8 mouse cellular contexts compared by ENCODE assay signal in genomic region chr14:54780836-54781609, GRCm38 (mm10). TPM values are rescaled to one million over a fixed set of nuclear protein-coding genes. Genes with fewer than 3 reads are reported as not detected.
A peak's percentile ranks its signal among the peaks of the same experiment; 100 is the strongest.
DNase-seq lines count a peak whose midpoint lies in the region; ATAC-seq lines count a peak whose summit lies in the region.

No protein-coding gene starts in this region.

- peak overlapping the region; percentile 94 for H3K4me3 ChIP-seq in megakaryocyte, embryonic 14.5 days (replicated peaks)

- DNase-seq in layer of hippocampus, adult 11-12 months (ENCODE audit: low spot score): peak; percentile 68
- no peak for DNase-seq in layer of hippocampus, adult 9-10 months (ENCODE audit: low spot score)
- peak; percentile 70 for DNase-seq in gastrocnemius, postnatal 25 days
- peak; percentile 69 to 82 for DNase-seq in left cerebral cortex, postnatal 25 days (ENCODE audit: low spot score in 2 of 2)
- DNase-seq in right cerebral cortex, postnatal 36 days (ENCODE audit: low spot score in 2 of 2): peak; percentile 54 to 74

- H3K36me3 ChIP-seq in megakaryocyte, embryonic 14.5 days (replicated peaks; ENCODE audit: low read length): no peaks in the 10 kb centered on the region

- peaks cover 5% of the 10 kb centered on the region; the same call in 1 of the 2 replicates for H3K9me3 ChIP-seq in megakaryocyte, embryonic 14.5 days

- ATAC-seq in common myeloid progenitor, adult 5-6 weeks (replicated peaks; ENCODE audit: low read depth, poor library complexity, severe bottlenecking): peak; percentile 35; the same call in 1 of the 2 replicates
- ATAC-seq in inflammation-experienced regulatory T-cells, adult 6 months: peak; percentile 10

- H3K27me3 ChIP-seq in megakaryocyte, embryonic 14.5 days (replicated peaks): peaks cover 37% of the 10 kb centered on the region

- intact Hi-C loops in left cerebral cortex, postnatal 25 days (cut with DNase I): loop anchor here (1.0 to 2.0 kb wide), 2 partner anchors 52 to 67 kb away; no protein-coding TSS in a partner anchor

- peaks cover 26% of the 10 kb centered on the region for H3K4me1 ChIP-seq in megakaryocyte, embryonic 14.5 days

RNA-seq across cellular contexts. Expression of gene Slc7a8, which starts 0.7 kb away (rescaled TPM):
- 4.4 and 5.5 TPM in 2 replicates for total RNA-seq in common myeloid progenitor, adult 5-6 weeks (2017)
- 10 to 100 TPM; 12.3 to 13.0 TPM for total RNA-seq in gastrocnemius, postnatal 25 days (2021)
- polyA plus RNA-seq in inflammation-experienced regulatory T-cells, adult 6 months (2017; shearing (Covaris generic)): under 1 TPM in 2 of 3 experiments, not detected in 1; 0.20 to 0.29 TPM
- total RNA-seq in left cerebral cortex, postnatal 25 days (2021): 10 to 100 TPM; 53.9 to 60.2 TPM
- polyA plus RNA-seq in megakaryocyte, embryonic 14.5 days (2012; ENCODE audit: insufficient read depth, low replicate concordance): 4.4 and 13.9 TPM in 2 replicates

RNA-seq across cellular contexts. Expression of gene Rnf212b, which starts 32.9 kb away (rescaled TPM):
- not detected in 2 replicates for total RNA-seq in common myeloid progenitor, adult 5-6 weeks (2017)
- 1 to 10 TPM; 1.3 to 2.0 TPM for total RNA-seq in gastrocnemius, postnatal 25 days (2021)
- polyA plus RNA-seq in inflammation-experienced regulatory T-cells, adult 6 months (2017; shearing (Covaris generic)): not detected
- not detected for total RNA-seq in left cerebral cortex, postnatal 25 days (2021)
- not detected in 2 replicates for polyA plus RNA-seq in megakaryocyte, embryonic 14.5 days (2012; ENCODE audit: insufficient read depth, low replicate concordance)
